Mouse (Mus musculus) activated CD4-positive, CD25-positive, alpha-beta regulatory T cell, adult 4 months (primary cell): ENCODE data around the gene Aspa. TPM values are rescaled to one million over a fixed set of nuclear protein-coding genes. Genes with fewer than 3 reads are reported as not detected.

ENCODE experiments used
- ATAC-seq: one replicate; pipeline ENCODE4 v1.8.0; 2017
- polyA plus RNA-seq, 2 experiments: library from polyadenylated mRNA; unstranded; fragments of 100-300 nt; shearing (Covaris generic); gene quantifications; one replicate each; pipeline ENCODE4 v1.2.1; 2017

Gene Aspa
- polyA plus RNA-seq, 2 experiments from 2014 or later, result 0.08 TPM; not detected in 1

DNA sequence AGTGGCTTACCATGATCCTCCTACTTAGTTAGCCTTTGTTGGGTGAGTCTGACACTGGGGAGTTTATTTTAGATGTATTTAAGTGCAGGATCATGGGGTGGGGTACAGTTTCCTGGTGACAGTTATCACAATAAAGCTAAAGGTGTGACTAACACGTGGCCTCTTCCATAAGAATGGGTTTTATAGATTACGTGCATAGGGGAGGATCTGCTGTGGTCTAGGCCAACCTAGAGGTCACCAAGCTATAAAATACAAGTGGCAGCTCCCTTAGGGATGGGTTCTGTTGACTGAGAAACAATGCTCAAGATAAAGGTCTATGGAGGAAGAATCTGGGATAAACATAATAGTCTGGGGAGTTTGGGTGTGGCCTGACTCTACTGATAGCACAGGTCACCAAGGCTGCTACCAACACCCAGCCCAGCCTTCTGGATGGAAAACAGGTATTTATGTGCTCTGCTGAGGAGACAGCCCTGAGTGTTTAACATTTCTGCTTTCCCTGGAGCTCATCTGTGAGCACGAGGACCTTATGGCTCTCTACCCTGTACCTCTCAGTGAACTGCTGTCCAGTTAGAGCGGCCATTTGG is 71.9 kb downstream of the Aspa start:
- ATAC-seq, result no peak

Other genes with a start within 250 kb of the Aspa start
- 100 to 1,000 TPM in 1 of 2 experiments, 10 to 100 TPM in 1; 94.7 to 118 TPM for gene Itgae, start 239.0 kb downstream of the Aspa start, polyA plus RNA-seq
- gene Haspin, start 191.3 kb downstream of the Aspa start, polyA plus RNA-seq, result 1 to 10 TPM; 8.6 to 8.7 TPM
- gene P2rx5, start 169.2 kb downstream of the Aspa start, polyA plus RNA-seq, result under 1 TPM in 1 of 2 experiments, not detected in 1; 0.19 TPM
- gene Emc6, start 152.6 kb downstream of the Aspa start, polyA plus RNA-seq, result 10 to 100 TPM; 50.2 to 65.2 TPM
- 10 to 100 TPM; 20.6 to 28.4 TPM for gene Tax1bp3, start 152.5 kb downstream of the Aspa start, polyA plus RNA-seq
- gene Ctns, start 130.6 kb downstream of the Aspa start, polyA plus RNA-seq, result 1 to 10 TPM; 8.6 to 8.9 TPM
- gene Shpk, start 130.1 kb downstream of the Aspa start, polyA plus RNA-seq, result 1 to 10 TPM; 2.7 to 2.8 TPM
- not detected for gene Trpv1, start 95.3 kb downstream of the Aspa start, polyA plus RNA-seq
- under 1 TPM in 1 of 2 experiments, not detected in 1; 0.09 TPM for gene Trpv3, start 62.2 kb downstream of the Aspa start, polyA plus RNA-seq
- gene Gm49340, start 145 bp upstream of the Aspa start, polyA plus RNA-seq, result not detected
- gene Spata22, start 145 bp upstream of the Aspa start, polyA plus RNA-seq, result not detected
- gene Olfr20, start 21.2 kb upstream of the Aspa start, polyA plus RNA-seq, result not detected
- gene Olfr376, start 41.6 kb upstream of the Aspa start, polyA plus RNA-seq, result not detected
- gene Olfr1, start 70.0 kb upstream of the Aspa start, polyA plus RNA-seq, result not detected
- gene Olfr378, start 98.9 kb upstream of the Aspa start, polyA plus RNA-seq, result not detected
- gene Olfr380, start 127.9 kb upstream of the Aspa start, polyA plus RNA-seq, result not detected
- not detected for gene Olfr381, start 162.0 kb upstream of the Aspa start, polyA plus RNA-seq
- gene Olfr382, start 187.6 kb upstream of the Aspa start, polyA plus RNA-seq, result not detected